Comparison of ENCODE assay signal across 16 mouse cellular contexts in genomic region chr1:176404128-176404527, GRCm38 (mm10).
DNase-seq lines count a peak whose midpoint lies in the region; TF ChIP-seq lines count a peak whose summit lies in the region.
"Had no signal": no experiment of that assay in that cellular context is flagged by ENCODE, and none has a peak within 500 bp of the region (broad histone marks: within the 10 kb centered on the region; RNA-seq: fewer than 3 reads in every experiment).

No protein-coding gene starts in this region.

- H3K27me3 ChIP-seq in CH12.LX (replicated peaks): no peaks in the 10 kb centered on the region
- H3K27me3 ChIP-seq: Patski had no signal

- H3K9ac ChIP-seq in CH12.LX (ENCODE audit: insufficient read depth, low read depth): no peak overlapping the region

- TF ChIP-seq RAD21 in CH12.LX (IDR thresholded peaks at IDR 0.05; ENCODE audit: low read depth, low read length): no peak

- no peak overlapping the region for H3K4me3 ChIP-seq in CH12.LX (replicated peaks in 1 of 3; ENCODE audit: low read depth in 2 of 3, low read length in 2 of 3, poor library complexity in 1 of 3)

- H3K36me3 ChIP-seq in CH12.LX (replicated peaks in 1 of 2; ENCODE audit: control insufficient read depth in 1 of 2, insufficient read depth in 1 of 2, low read length in 1 of 2): no peaks in the 10 kb centered on the region
- H3K36me3 ChIP-seq: G1E had no signal

- TF ChIP-seq EP300 in CH12.LX (IDR thresholded peaks at IDR 0.05; ENCODE audit: low read length): peak; percentile 62

- no peaks in the 10 kb centered on the region for H3K9me3 ChIP-seq in CH12.LX (replicated peaks; ENCODE audit: low read length)

- TF ChIP-seq POLR2A in CH12.LX (IDR thresholded peaks at IDR 0.05; ENCODE audit: low read depth, low read length): no peak

- TF ChIP-seq CTCF in CH12.LX (conservative IDR thresholded peaks at IDR 0.05 in 1 of 2, IDR thresholded peaks at IDR 0.05 in 1 of 2; ENCODE audit: low read depth in 2 of 2, low read length in 2 of 2): no peak

- H3K79me2 ChIP-seq in CH12.LX (replicated peaks; ENCODE audit: control insufficient read depth, extremely low read depth, insufficient read depth, poor library complexity, severe bottlenecking): no peaks in the 10 kb centered on the region

- in situ Hi-C loops in CH12.LX (cut with MboI; ENCODE audit: low pct_ligation_motif_present, low pct_unique_long_range_greater_than_20kb, low sequenced_read_pairs): no loop called here

- DNase-seq in CH12.LX (ENCODE audit: extremely low read depth): peak; percentile 55
- DNase-seq in heart, adult 8-10 months (ENCODE audit: low spot score): no peak
- DNase-seq: adrenal gland, adult 2 months; adrenal gland, adult 8-10 months; adrenal gland, postnatal 10 days; adrenal gland, postnatal 14 days; adrenal gland, postnatal 25 days; adrenal gland, postnatal 36 days; B cell, adult 2 months; cerebellum, adult 11 months; cerebellum, adult 11-12 months; cerebellum, adult 18-20 months; cerebellum, adult 2 months; cerebellum, adult 8-10 months had no signal

- no peak overlapping the region for H3K27ac ChIP-seq in CH12.LX (ENCODE audit: insufficient read depth, low read depth)

- no peak overlapping the region for H3K4me2 ChIP-seq in CH12.LX (ENCODE audit: insufficient read depth, low read depth, poor library complexity, severe bottlenecking)

- dilution Hi-C loops in CH12.LX (cut with MboI; ENCODE audit: extremely low pct_ligation_motif_present, extremely low pct_unique_long_range_greater_than_20kb, low sequenced_read_pairs): no loop called here

- H3K4me1 ChIP-seq in CH12.LX (ENCODE audit: control insufficient read depth in 1 of 2, insufficient read depth in 2 of 2): peaks cover 0 to 9% of the 10 kb centered on the region in 2 experiments; a peak in 2 of 4 replicates

TF ChIP-seq in CH12.LX, 34 proteins besides CTCF, POLR2A, EP300 and RAD21:
- TF ChIP-seq MAFK (IDR thresholded peaks at IDR 0.05; ENCODE audit: insufficient replicate concordance, low read length): no peak
- no peak for TF ChIP-seq POLR2AphosphoS2 (IDR thresholded peaks at IDR 0.05; ENCODE audit: low read depth, low read length)
- no peak for TF ChIP-seq ZNF384 (IDR thresholded peaks at IDR 0.05; ENCODE audit: low read depth, low read length)
- peak; percentile 30; the same call in 1 of the 2 replicates for TF ChIP-seq JUN (IDR thresholded peaks at IDR 0.05; ENCODE audit: insufficient read depth, low read depth, low read length)
